Mouse (Mus musculus): Measurements from ENCODE around the gene Ppp2r3c. TPM values are rescaled to one million over a fixed set of nuclear protein-coding genes. Genes with fewer than 3 reads are reported as not detected.
"Not testable (repeated sequence)": the region's sequence is repeated elsewhere in the genome, so short reads cannot be mapped to it uniquely, and the experiment has no call there.

The Ppp2r3c gene
- polyA plus RNA-seq, 2 experiments from 2014 or later, result 17.8 to 19.1 TPM

- not testable (repeated sequence) for ATAC-seq
Measured at GRCm38 (mm10) chr12:55263385-55263784, 39.4 kb downstream of the Ppp2r3c start.

GRCm38 (mm10) chr12:55261950-55262349 is 40.8 kb downstream of the Ppp2r3c start:
- ATAC-seq, result peak; percentile 43

GRCm38 (mm10) chr12:55242243-55242642 is 60.6 kb downstream of the Ppp2r3c start:
- not testable (repeated sequence) for ATAC-seq

GRCm38 (mm10) chr12:55230520-55230861 is 72.3 kb downstream of the Ppp2r3c start:
- peak; percentile 53 for ATAC-seq

GRCm38 (mm10) chr12:55229626-55230519 is 72.9 kb downstream of the Ppp2r3c start, which contains the start of gene Srp54c:
Gene Srp54c (plus strand): TSS chr12:55230168.
- ATAC-seq, result peak; percentile 93

Other genes with a start within 250 kb of the Ppp2r3c start
- gene 2700097O09Rik, start 222.9 kb downstream of the Ppp2r3c start, polyA plus RNA-seq (2017; shearing (Covaris generic)), result 10 to 100 TPM; 17.2 to 22.1 TPM
- gene Srp54a, start 222.7 kb downstream of the Ppp2r3c start, polyA plus RNA-seq (2017; shearing (Covaris generic)), result 100 to 1,000 TPM; 140 to 147 TPM
- 10 to 100 TPM in 1 of 2 experiments, 1 to 10 TPM in 1; 9.4 to 18.7 TPM for gene Fam177a, start 178.5 kb downstream of the Ppp2r3c start, polyA plus RNA-seq (2017; shearing (Covaris generic))
- 10 to 100 TPM; 39.0 to 40.9 TPM for gene Srp54b, start 147.9 kb downstream of the Ppp2r3c start, polyA plus RNA-seq (2017; shearing (Covaris generic))
- 1 to 10 TPM in 1 of 2 experiments, not detected in 1; 6.5 TPM for gene 1700047I17Rik2, start 103.4 kb downstream of the Ppp2r3c start, polyA plus RNA-seq (2017; shearing (Covaris generic))
- gene Srp54c, start 72.8 kb downstream of the Ppp2r3c start, polyA plus RNA-seq (2017; shearing (Covaris generic)), result 10 to 100 TPM; 41.9 to 52.0 TPM
- 10 to 100 TPM in 1 of 2 experiments, 1 to 10 TPM in 1; 7.2 to 11.9 TPM for gene 1110008L16Rik, start 3.4 kb downstream of the Ppp2r3c start, polyA plus RNA-seq (2017; shearing (Covaris generic))
- 100 to 1,000 TPM; 249 to 250 TPM for gene Psma6, start 81.2 kb upstream of the Ppp2r3c start, polyA plus RNA-seq (2017; shearing (Covaris generic))
- gene Nfkbia, start 189.6 kb upstream of the Ppp2r3c start, polyA plus RNA-seq (2017; shearing (Covaris generic)), result 100 to 1,000 TPM; 643 to 660 TPM

Data from CD4-positive, CD25-positive, alpha-beta regulatory T cell, adult 4 months (primary cell).